Mouse (Mus musculus) neural tube, embryonic 11.5 days (tissue): ENCODE measurements around the gene Uba5. TPM values are rescaled to one million over a fixed set of nuclear protein-coding genes. Genes with fewer than 3 reads are reported as not detected.

Experiments used
- ATAC-seq: fragments of 200-750 bp; cut with Nextera tagmentation; 2 replicates; pipeline ENCODE4 v1.8.0; 2017; ENCODE audit warnings: moderate number of reproducible peaks, mild to moderate bottlenecking, moderate TSS enrichment, moderate library complexity; ENCODE audit not compliant: insufficient read depth, low FRiP score, low TSS enrichment
- DNase-seq: peaks from one replicate; pipeline ENCODE4 v3.0.0-alpha.2; 2015; ENCODE audit warnings: low spot score
- H3K27ac ChIP-seq: fragments of 300-500 bp; sonication (generic); 2 replicates; pipeline ENCODE4 v1.5.1; 2014; ENCODE audit warnings: low read depth, mild to moderate bottlenecking, low read length
- H3K27me3 ChIP-seq: fragments of 300-500 bp; sonication (generic); 2 replicates; pipeline ENCODE4 v1.6.1; 2014; ENCODE audit warnings: mild to moderate bottlenecking, low read length, mixed read lengths; ENCODE audit not compliant: control insufficient read depth, insufficient read depth
- H3K36me3 ChIP-seq: fragments of 300-500 bp; sonication (generic); 2 replicates; pipeline ENCODE4 v1.6.1; 2014; ENCODE audit warnings: mild to moderate bottlenecking, low read length, moderate library complexity, mixed read lengths; ENCODE audit not compliant: control insufficient read depth, insufficient read depth
- H3K4me1 ChIP-seq: fragments of 300-500 bp; sonication (generic); 2 replicates; pipeline ENCODE4 v1.6.1; 2014; ENCODE audit warnings: low read length, mixed read lengths; ENCODE audit not compliant: control insufficient read depth, insufficient read depth
- H3K4me2 ChIP-seq: fragments of 300-500 bp; sonication (generic); 2 replicates; pipeline ENCODE4 v1.6.1; 2014; ENCODE audit warnings: low read depth, mild to moderate bottlenecking, moderate library complexity
- H3K4me3 ChIP-seq: fragments of 300-500 bp; sonication (generic); 2 replicates; pipeline ENCODE4 v1.5.1; 2014; ENCODE audit warnings: low read depth, low read length
- H3K9ac ChIP-seq: fragments of 300-500 bp; sonication (generic); 2 replicates; pipeline ENCODE4 v1.6.1; 2014; ENCODE audit warnings: mild to moderate bottlenecking, low read length
- H3K9me3 ChIP-seq: fragments of 300-500 bp; sonication (generic); 2 replicates; pipeline ENCODE4 v1.6.1; 2016; ENCODE audit warnings: low read length; ENCODE audit not compliant: control insufficient read depth
- WGBS: fragments of 180-500 bp; shearing (Covaris S2); extraction: QIAGEN DNeasy Blood & Tissue Kit; methylation state at CpG from one replicate; pipeline ENCODE4 v1.1.7; 2014; 5-methylcytosine and 5-hydroxymethylcytosine counted together
- polyA plus RNA-seq: library from polyadenylated mRNA; unstranded; fragments of >200 nt; fragmentation: Nextera tagmentation; extraction: Ambion mirVana; gene quantifications from 2 replicates; pipeline ENCODE4 v1.2.1, GENCODE M21; 2014

Gene Uba5
- polyA plus RNA-seq, 1 experiment from 2014 or later, result 64.6 TPM

GRCm38 (mm10) chr9:104039742-104040141 lies 23.2 kb downstream of the Uba5 start:
- Histone ChIP-seq H3K4me2 (no peak overlapping the region), H3K36me3 (no peaks in the 10 kb centered on the region), H3K9me3 (no peaks in the 10 kb centered on the region), H3K4me3 (no peak overlapping the region), H3K4me1 (no peaks in the 10 kb centered on the region), H3K27me3 (no peaks in the 10 kb centered on the region), H3K27ac (no peak overlapping the region), H3K9ac (no peak overlapping the region)
- ATAC-seq (no peak), DNase-seq (no peak)
- 90% methylated on average over 4 of the region's 4 CpGs for WGBS

- Histone ChIP-seq H3K4me1 (no peaks in the 10 kb centered on the region), H3K27ac (no peak overlapping the region), H3K4me3 (no peak overlapping the region), H3K9ac (no peak overlapping the region), H3K27me3 (no peaks in the 10 kb centered on the region), H3K36me3 (no peaks in the 10 kb centered on the region), H3K4me2 (no peak overlapping the region), H3K9me3 (no peaks in the 10 kb centered on the region)
- ATAC-seq (no peak), DNase-seq (no peak)
- WGBS, result 93% methylated on average over 21 of the region's 21 CpGs
These were observed 23.8 kb downstream of the Uba5 start for GRCm38 (mm10) chr9:104039031-104039695.

- H3K4me3 ChIP-seq, result no peak overlapping the region
- WGBS, result 92% methylated on average over 13 of the region's 13 CpGs
- H3K9me3 ChIP-seq, result no peaks in the 10 kb centered on the region
- H3K27me3 ChIP-seq, result no peaks in the 10 kb centered on the region
- H3K36me3 ChIP-seq, result no peaks in the 10 kb centered on the region
- no peak for ATAC-seq
- no peaks in the 10 kb centered on the region for H3K4me1 ChIP-seq
- no peak overlapping the region for H3K4me2 ChIP-seq
- no peak overlapping the region for H3K27ac ChIP-seq
- no peak overlapping the region for H3K9ac ChIP-seq
- no peak for DNase-seq
These were observed 24.7 kb downstream of the Uba5 start for GRCm38 (mm10) chr9:104038266-104038665.

GRCm38 (mm10) chr9:104035261-104036015 lies 27.5 kb downstream of the Uba5 start:
- WGBS, result 50% methylated on average over 24 of the region's 24 CpGs
- DNase-seq, result peak; percentile 81
- ATAC-seq, result no peak
- no peak overlapping the region for H3K27ac ChIP-seq
- H3K4me2 ChIP-seq, result no peak overlapping the region
- H3K4me1 ChIP-seq, result no peaks in the 10 kb centered on the region
- H3K9me3 ChIP-seq, result no peaks in the 10 kb centered on the region
- no peak overlapping the region for H3K9ac ChIP-seq
- no peaks in the 10 kb centered on the region for H3K27me3 ChIP-seq
- H3K4me3 ChIP-seq, result no peak overlapping the region
- no peaks in the 10 kb centered on the region; the same call in 1 of the 2 replicates for H3K36me3 ChIP-seq

GRCm38 (mm10) chr9:104034718-104035117 lies 28.2 kb downstream of the Uba5 start:
- no peak overlapping the region for H3K27ac ChIP-seq
- H3K4me2 ChIP-seq, result no peak overlapping the region
- no peaks in the 10 kb centered on the region for H3K4me1 ChIP-seq
- DNase-seq, result no peak
- no peaks in the 10 kb centered on the region for H3K9me3 ChIP-seq
- no peak overlapping the region for H3K9ac ChIP-seq
- 73% methylated on average over 6 of the region's 6 CpGs for WGBS
- H3K27me3 ChIP-seq, result no peaks in the 10 kb centered on the region
- no peak for ATAC-seq
- no peaks in the 10 kb centered on the region; the same call in 1 of the 2 replicates for H3K36me3 ChIP-seq
- H3K4me3 ChIP-seq, result no peak overlapping the region

GRCm38 (mm10) chr9:104034231-104034630 lies 28.7 kb downstream of the Uba5 start:
- no peak overlapping the region for H3K4me2 ChIP-seq
- H3K9me3 ChIP-seq, result no peaks in the 10 kb centered on the region
- no peak overlapping the region for H3K4me3 ChIP-seq
- H3K27me3 ChIP-seq, result no peaks in the 10 kb centered on the region
- DNase-seq, result no peak
- H3K27ac ChIP-seq, result no peak overlapping the region
- no peak for ATAC-seq
- no peak overlapping the region for H3K9ac ChIP-seq
- H3K36me3 ChIP-seq, result no peaks in the 10 kb centered on the region; the same call in 1 of the 2 replicates
- 84% methylated on average over 8 of the region's 8 CpGs for WGBS
- no peaks in the 10 kb centered on the region for H3K4me1 ChIP-seq

- no peaks in the 10 kb centered on the region for H3K4me1 ChIP-seq
- 94% methylated on average over 11 of the region's 11 CpGs for WGBS
- DNase-seq (no peak), ATAC-seq (no peak)
- H3K4me3 ChIP-seq, result no peak overlapping the region
- no peak overlapping the region for H3K9ac ChIP-seq
- no peaks in the 10 kb centered on the region; the same call in 1 of the 2 replicates for H3K36me3 ChIP-seq
- H3K4me2 ChIP-seq, result no peak overlapping the region
- no peaks in the 10 kb centered on the region for H3K27me3 ChIP-seq
- H3K27ac ChIP-seq, result no peak overlapping the region
- no peaks in the 10 kb centered on the region for H3K9me3 ChIP-seq
These were observed 33.1 kb downstream of the Uba5 start for GRCm38 (mm10) chr9:104029861-104030260.

GRCm38 (mm10) chr9:104027186-104027585 lies 35.7 kb downstream of the Uba5 start:
- no peak for ATAC-seq

GRCm38 (mm10) chr9:104021026-104021425 lies 41.9 kb downstream of the Uba5 start:
- Histone ChIP-seq H3K27ac (no peak overlapping the region), H3K9ac (no peak overlapping the region), H3K4me3 (no peak overlapping the region), H3K9me3 (no peaks in the 10 kb centered on the region), H3K27me3 (no peaks in the 10 kb centered on the region), H3K4me1 (no peaks in the 10 kb centered on the region), H3K36me3 (peaks cover 3% of the 10 kb centered on the region; the same call in 1 of the 2 replicates), H3K4me2 (no peak overlapping the region)
- ATAC-seq (no peak), DNase-seq (no peak)
- 95% methylated on average over 10 of the region's 10 CpGs for WGBS

More at GRCm38 (mm10) chr9:104027186-104027585, 35.7 kb downstream of the Uba5 start:
- WGBS, result 98% methylated on average over 8 of the region's 8 CpGs
- H3K9me3 ChIP-seq, result no peaks in the 10 kb centered on the region
- H3K4me2 ChIP-seq, result no peak overlapping the region
- H3K4me1 ChIP-seq, result no peaks in the 10 kb centered on the region
- no peak for DNase-seq
- no peaks in the 10 kb centered on the region; the same call in 1 of the 2 replicates for H3K36me3 ChIP-seq
- no peaks in the 10 kb centered on the region for H3K27me3 ChIP-seq
- no peak overlapping the region for H3K27ac ChIP-seq
- no peak overlapping the region for H3K4me3 ChIP-seq
- no peak overlapping the region for H3K9ac ChIP-seq
